Comparison of ENCODE assay signal across 18 mouse cellular contexts in genomic region chr2:68932656-68933055, GRCm38 (mm10).
DNase-seq lines count a peak whose midpoint lies in the region; ATAC-seq and TF ChIP-seq lines count a peak whose summit lies in the region.
"Had no signal": no experiment of that assay in that cellular context is flagged by ENCODE, and none has a peak within 500 bp of the region (broad histone marks: within the 10 kb centered on the region; RNA-seq: fewer than 3 reads in every experiment).

No protein-coding gene starts in this region.

- no peak overlapping the region for H3K27ac ChIP-seq in kidney, embryonic 15.5 days
- peak overlapping the region; percentile 62 for H3K27ac ChIP-seq in intestine, postnatal 0 days (ENCODE audit: low read depth, low read length)
- no peak overlapping the region; the same call in 1 of the 2 replicates for H3K27ac ChIP-seq in liver, embryonic 15.5 days (replicated peaks)
- no peak overlapping the region for H3K27ac ChIP-seq in forebrain, postnatal 0 days (ENCODE audit: low read depth, low read length)
- H3K27ac ChIP-seq: forebrain, embryonic 12.5 days; limb, embryonic 15.5 days; neural tube, embryonic 13.5 days had no signal

- peaks cover 13% of the 10 kb centered on the region for H3K36me3 ChIP-seq in kidney, embryonic 15.5 days
- peaks cover 3% of the 10 kb centered on the region; the same call in 1 of the 2 replicates for H3K36me3 ChIP-seq in intestine, postnatal 0 days (ENCODE audit: control insufficient read depth, insufficient read depth)
- 0 out of 2 replicates have a peak, but pooled peaks cover 5% of the 10 kb centered on the region for H3K36me3 ChIP-seq in liver, embryonic 15.5 days (replicated peaks)
- no peaks in the 10 kb centered on the region for H3K36me3 ChIP-seq in forebrain, postnatal 0 days (ENCODE audit: insufficient read depth)

- no peak for ATAC-seq in kidney, embryonic 15.5 days (replicated peaks; ENCODE audit: low FRiP score)
- ATAC-seq in CD4-positive, CD25-positive, alpha-beta regulatory T cell, adult 4 months: peak; percentile 25
- no peak for ATAC-seq in intestine, postnatal 0 days
- ATAC-seq in liver, embryonic 15.5 days (ENCODE audit: insufficient read depth): no peak
- no peak for ATAC-seq in forebrain, postnatal 0 days

- peak; percentile 83 for DNase-seq in kidney, adult 9 months
- DNase-seq in forebrain, postnatal 0 days: no peak
- DNase-seq in lung, adult 2 months: no peak
- DNase-seq: adrenal gland, adult 2 months; cerebellum, adult 9-10 months; gastrocnemius, postnatal 10 days; heart, adult 18-20 months; lung, postnatal 10 days; midbrain, embryonic 14.5 days; right cerebral cortex, adult 18-20 months; spleen, adult 18-20 months had no signal

- H3K4me3 ChIP-seq in kidney, embryonic 15.5 days (replicated peaks): no peak overlapping the region
- H3K4me3 ChIP-seq in intestine, postnatal 0 days (ENCODE audit: low read depth, low read length): 0 out of 2 replicates have a peak overlapping the region, but pooled peaks have one; percentile 0
- H3K4me3 ChIP-seq in liver, embryonic 15.5 days (replicated peaks): no peak overlapping the region
- H3K4me3 ChIP-seq in forebrain, postnatal 0 days (ENCODE audit: low read depth, low read length): no peak overlapping the region
- no peak overlapping the region for H3K4me3 ChIP-seq in lung, adult 2 months (replicated peaks; ENCODE audit: extremely low read depth, low read depth, low read length)
- H3K4me3 ChIP-seq: forebrain, embryonic 12.5 days; limb, embryonic 15.5 days; neural tube, embryonic 13.5 days had no signal

- WGBS in kidney, embryonic 15.5 days: 46% methylated on average over 4 of the region's 4 CpGs
- 25% methylated on average over 4 of the region's 4 CpGs for WGBS in intestine, postnatal 0 days
- 63% methylated on average over 4 of the region's 4 CpGs for WGBS in liver, embryonic 15.5 days (ENCODE audit: insufficient replicate concordance)
- 77% methylated on average over 4 of the region's 4 CpGs for WGBS in forebrain, postnatal 0 days
- 54% methylated on average over 4 of the region's 4 CpGs for WGBS in lung, adult 2 months

- no peaks in the 10 kb centered on the region for H3K27me3 ChIP-seq in kidney, embryonic 15.5 days
- no peaks in the 10 kb centered on the region for H3K27me3 ChIP-seq in intestine, postnatal 0 days (replicated peaks; ENCODE audit: control insufficient read depth, insufficient read depth, low read length)
- H3K27me3 ChIP-seq in liver, embryonic 15.5 days: no peaks in the 10 kb centered on the region
- no peaks in the 10 kb centered on the region for H3K27me3 ChIP-seq in forebrain, postnatal 0 days (ENCODE audit: insufficient read depth, low read length)
- H3K27me3 ChIP-seq: forebrain, embryonic 12.5 days; limb, embryonic 15.5 days; neural tube, embryonic 13.5 days had no signal

- no peak overlapping the region for H3K4me2 ChIP-seq in kidney, embryonic 15.5 days
- peak overlapping the region; percentile 9; the same call in 1 of the 2 replicates for H3K4me2 ChIP-seq in intestine, postnatal 0 days (replicated peaks; ENCODE audit: low read depth)
- 0 out of 2 replicates have a peak overlapping the region, but pooled peaks have one; percentile 11 for H3K4me2 ChIP-seq in liver, embryonic 15.5 days
- no peak overlapping the region for H3K4me2 ChIP-seq in forebrain, postnatal 0 days (ENCODE audit: low read depth)
- H3K4me2 ChIP-seq: forebrain, embryonic 12.5 days; limb, embryonic 15.5 days; neural tube, embryonic 13.5 days had no signal

- no peaks in the 10 kb centered on the region for H3K4me1 ChIP-seq in kidney, embryonic 15.5 days
- H3K4me1 ChIP-seq in intestine, postnatal 0 days (replicated peaks; ENCODE audit: control insufficient read depth, insufficient read depth, low read length): peaks cover 19% of the 10 kb centered on the region
- H3K4me1 ChIP-seq in liver, embryonic 15.5 days (replicated peaks): peaks cover 44% of the 10 kb centered on the region
- no peaks in the 10 kb centered on the region for H3K4me1 ChIP-seq in forebrain, postnatal 0 days (ENCODE audit: insufficient read depth)
- H3K4me1 ChIP-seq in lung, adult 2 months (ENCODE audit: control insufficient read depth, insufficient read depth, low read length): no peaks in the 10 kb centered on the region; the same call in 1 of the 2 replicates
- H3K4me1 ChIP-seq: forebrain, embryonic 12.5 days; limb, embryonic 15.5 days had no signal

- H3K9ac ChIP-seq in kidney, embryonic 15.5 days: no peak overlapping the region
- H3K9ac ChIP-seq in intestine, postnatal 0 days (ENCODE audit: low read depth, low read length): no peak overlapping the region
- no peak overlapping the region for H3K9ac ChIP-seq in liver, embryonic 15.5 days
- H3K9ac ChIP-seq in forebrain, postnatal 0 days: no peak overlapping the region
- H3K9ac ChIP-seq: forebrain, embryonic 12.5 days; limb, embryonic 15.5 days; neural tube, embryonic 13.5 days had no signal

- no peaks in the 10 kb centered on the region for H3K9me3 ChIP-seq in kidney, embryonic 15.5 days (replicated peaks)
- H3K9me3 ChIP-seq in intestine, postnatal 0 days (ENCODE audit: control insufficient read depth): no peaks in the 10 kb centered on the region
- H3K9me3 ChIP-seq in liver, embryonic 15.5 days (replicated peaks): no peaks in the 10 kb centered on the region
- H3K9me3 ChIP-seq in forebrain, postnatal 0 days (ENCODE audit: low read length): no peaks in the 10 kb centered on the region
- H3K9me3 ChIP-seq: limb, embryonic 15.5 days; neural tube, embryonic 13.5 days had no signal

- no peak for TF ChIP-seq CTCF in intestine, postnatal 0 days (IDR thresholded peaks at IDR 0.05; ENCODE audit: low read depth)
- no peak for TF ChIP-seq CTCF in forebrain, postnatal 0 days (IDR thresholded peaks at IDR 0.05; ENCODE audit: low read depth)
- no peak for TF ChIP-seq CTCF in lung, adult 2 months (IDR thresholded peaks at IDR 0.05; ENCODE audit: insufficient read depth, low read length)

- TF ChIP-seq POLR2A in lung, adult 2 months (IDR thresholded peaks at IDR 0.05; ENCODE audit: borderline replicate concordance, extremely low read depth, low read depth, low read length): no peak

Comparison
In these comparisons a context has a peak if more than half of its experiments do, and no peak if none do; other contexts are left out.
1. H3K4me2 ChIP-seq: peak in intestine, postnatal 0 days (single experiment) and liver, embryonic 15.5 days (single experiment); none in kidney, embryonic 15.5 days (single experiment) and forebrain, postnatal 0 days (single experiment).